Mouse (Mus musculus): Measurements from ENCODE around the gene Olfr114. TPM values are rescaled to one million over a fixed set of nuclear protein-coding genes. Genes with fewer than 3 reads are reported as not detected.

Olfr114 gene
- total RNA-seq (2012; rRNA removed): not detected in 2 replicates
- polyA plus RNA-seq (2012; ENCODE audit: insufficient read depth in 1 of 2, insufficient read length in 2 of 2, low read depth in 1 of 2, low replicate concordance in 2 of 2, missing spikeins in 1 of 2): not detected

- no peak within 1 kb of the TSS for H3K9ac ChIP-seq (ENCODE audit: control insufficient read depth, low read depth, low read length, poor library complexity, severe bottlenecking)
- DNase-seq (ENCODE audit: low read depth, low spot score): no peak
These were observed at the start of gene Olfr114 for GRCm38 (mm10) chr17:37592643-37593042. Gene Olfr114, minus strand, starts transcription at chr17:37592743.

DNA sequence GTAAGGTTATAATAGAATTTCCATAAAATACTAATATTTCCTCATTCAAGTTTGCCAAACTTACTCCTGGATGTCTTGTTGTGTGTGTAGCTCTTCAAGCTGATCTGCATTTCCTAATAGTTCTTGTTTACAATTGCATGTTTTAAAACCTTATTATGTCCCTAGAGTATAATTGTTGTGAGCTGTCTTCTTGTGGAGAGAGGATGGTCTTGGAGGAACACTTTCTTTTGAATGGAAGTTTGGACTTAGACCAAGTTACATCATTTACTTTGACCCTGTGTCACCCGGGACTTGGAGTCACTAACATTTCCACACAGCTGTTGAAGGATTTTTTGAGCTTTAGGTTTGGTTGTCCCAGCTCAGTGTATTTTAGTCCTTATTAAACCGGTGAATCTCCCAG, 34.5 kb upstream of the Olfr114 start, which contains the start of the genes Olfr115 and Olfr116:
Gene Olfr115 (minus strand): TSS at position 101 of the 400 bp plus-strand sequence.
Gene Olfr116 (minus strand): TSS at position 191 of the 400 bp plus-strand sequence.
- Histone ChIP-seq H3K27ac (ENCODE audit: control insufficient read depth, low read depth, low read length) (no peak within 1 kb of the TSS), H3K4me1 (ENCODE audit: control insufficient read depth in 1 of 2, insufficient read depth in 2 of 2, low read length in 2 of 2) (no peaks in the 10 kb centered on the region), H3K9ac (ENCODE audit: control insufficient read depth, low read depth, low read length, poor library complexity, severe bottlenecking) (no peak within 1 kb of the TSS), H3K36me3 (ENCODE audit: control insufficient read depth in 1 of 2, insufficient read depth in 2 of 2, low read length in 2 of 2) (no peaks in the 10 kb centered on the region), H3K79me2 (ENCODE audit: control insufficient read depth, insufficient read depth, low read length, poor library complexity) (no peaks in the 10 kb centered on the region), H3K4me3 (ENCODE audit: control insufficient read depth in 1 of 2, insufficient read depth in 1 of 2, low read depth in 2 of 2, low read length in 2 of 2) (no peak within 1 kb of the TSS), H3K9me3 (replicated peaks; ENCODE audit: insufficient read depth, low read length) (no peaks in the 10 kb centered on the region), H3K27me3 (ENCODE audit: control insufficient read depth in 1 of 2, insufficient read depth in 2 of 2, low read length in 2 of 2) (no peaks in the 10 kb centered on the region)
- TF ChIP-seq TAL1 (IDR thresholded peaks at IDR 0.05; ENCODE audit: low read length) (no peak), HCFC1 (IDR thresholded peaks at IDR 0.05; ENCODE audit: low read depth, low read length) (no peak), MAX (IDR thresholded peaks at IDR 0.05; ENCODE audit: low read length) (no peak), RCOR1 (IDR thresholded peaks at IDR 0.05; ENCODE audit: low read depth, low read length) (no peak), ETS1 (IDR thresholded peaks at IDR 0.05; ENCODE audit: low read depth, low read length) (no peak), CTCF (IDR thresholded peaks at IDR 0.05 in 2 of 3, conservative IDR thresholded peaks at IDR 0.05 in 1 of 3; ENCODE audit: control insufficient read depth in 1 of 3, insufficient read depth in 1 of 3, low read depth in 2 of 3, low read length in 3 of 3, poor library complexity in 1 of 3, severe bottlenecking in 1 of 3) (no peak), ELF1 (IDR thresholded peaks at IDR 0.05; ENCODE audit: low read depth, low read length) (no peak), NRF1 (IDR thresholded peaks at IDR 0.05; ENCODE audit: insufficient read depth, low read depth, low read length, poor library complexity, severe bottlenecking) (no peak), ZMIZ1 (IDR thresholded peaks at IDR 0.05; ENCODE audit: low read depth, low read length) (no peak), MAZ (IDR thresholded peaks at IDR 0.05; ENCODE audit: low read depth, low read length) (no peak), USF1 (IDR thresholded peaks at IDR 0.05; ENCODE audit: low read depth, low read length) (no peak), MYC (IDR thresholded peaks at IDR 0.05; ENCODE audit: low read depth, low read length) (no peak), SMC3 (IDR thresholded peaks at IDR 0.05; ENCODE audit: low read depth, low read length) (no peak), ZC3H11A (IDR thresholded peaks at IDR 0.05; ENCODE audit: low read depth, low read length) (no peak), BHLHE40 (IDR thresholded peaks at IDR 0.05; ENCODE audit: borderline replicate concordance, low read depth, low read length) (no peak), ZNF384 (IDR thresholded peaks at IDR 0.05; ENCODE audit: low read depth, low read length) (no peak), USF2 (IDR thresholded peaks at IDR 0.05; ENCODE audit: borderline replicate concordance in 1 of 2, insufficient read depth in 1 of 2, low read depth in 1 of 2, low read length in 2 of 2) (no peak), MAFK (IDR thresholded peaks at IDR 0.05; ENCODE audit: borderline replicate concordance, low read depth, low read length) (no peak), TCF12 (IDR thresholded peaks at IDR 0.05; ENCODE audit: low read depth, low read length) (no peak), E2F4 (IDR thresholded peaks at IDR 0.05; ENCODE audit: borderline replicate concordance, low read depth, low read length) (no peak)
- DNase-seq (ENCODE audit: low read depth, low spot score): no peak

More at GRCm38 (mm10) chr17:37592643-37593042, at the start of gene Olfr114:
- Histone ChIP-seq H3K4me1 (ENCODE audit: control insufficient read depth in 1 of 2, insufficient read depth in 2 of 2, low read length in 2 of 2) (no peaks in the 10 kb centered on the region), H3K4me3 (ENCODE audit: control insufficient read depth in 1 of 2, insufficient read depth in 1 of 2, low read depth in 2 of 2, low read length in 2 of 2) (no peak within 1 kb of the TSS), H3K36me3 (ENCODE audit: control insufficient read depth in 1 of 2, insufficient read depth in 2 of 2, low read length in 2 of 2) (no peaks in the 10 kb centered on the region), H3K9me3 (replicated peaks; ENCODE audit: insufficient read depth, low read length) (no peaks in the 10 kb centered on the region), H3K79me2 (ENCODE audit: control insufficient read depth, insufficient read depth, low read length, poor library complexity) (no peaks in the 10 kb centered on the region), H3K27me3 (ENCODE audit: control insufficient read depth in 1 of 2, insufficient read depth in 2 of 2, low read length in 2 of 2) (no peaks in the 10 kb centered on the region), H3K27ac (ENCODE audit: control insufficient read depth, low read depth, low read length) (no peak within 1 kb of the TSS)
- TF ChIP-seq ZKSCAN1 (IDR thresholded peaks at IDR 0.05; ENCODE audit: low read depth, low read length) (no peak), MEF2A (IDR thresholded peaks at IDR 0.05; ENCODE audit: extremely low read depth, insufficient replicate concordance, low read depth, low read length, poor library complexity, severe bottlenecking) (no peak), KAT2A (conservative IDR thresholded peaks at IDR 0.05; ENCODE audit: low read depth, low read length) (no peak), SIN3A (IDR thresholded peaks at IDR 0.05; ENCODE audit: low read length) (no peak), CTCF (IDR thresholded peaks at IDR 0.05 in 2 of 3, conservative IDR thresholded peaks at IDR 0.05 in 1 of 3; ENCODE audit: control insufficient read depth in 1 of 3, insufficient read depth in 1 of 3, low read depth in 2 of 3, low read length in 3 of 3, poor library complexity in 1 of 3, severe bottlenecking in 1 of 3) (no peak), MAX (IDR thresholded peaks at IDR 0.05; ENCODE audit: low read length) (no peak), JUND (IDR thresholded peaks at IDR 0.05; ENCODE audit: low read depth, low read length) (no peak), ZMIZ1 (IDR thresholded peaks at IDR 0.05; ENCODE audit: low read depth, low read length) (no peak), POLR2AphosphoS5 (IDR thresholded peaks at IDR 0.05; ENCODE audit: borderline replicate concordance, low read depth, low read length) (no peak), ZNF384 (IDR thresholded peaks at IDR 0.05; ENCODE audit: low read depth, low read length) (no peak), ETS1 (IDR thresholded peaks at IDR 0.05; ENCODE audit: low read depth, low read length) (no peak)

Data from MEL (cell line).